Mouse (Mus musculus): ENCODE data around the gene Dpysl5. TPM values are rescaled to one million over a fixed set of nuclear protein-coding genes. Genes with fewer than 3 reads are reported as not detected.
A peak's percentile ranks its signal among the peaks of the same experiment; 100 is the strongest.

Dpysl5 gene
- total RNA-seq (2014; rRNA removed) = 274 and 315 TPM in 2 replicates
- 272 and 290 TPM in 2 replicates for polyA plus RNA-seq (2015; fragmentation: Nextera tagmentation; extraction: Ambion mirVana)

GRCm38 (mm10) chr5:30711147-30712001 lies at the start of gene Dpysl5:
Gene Dpysl5 (plus strand): TSS chr5:30711564.
- Histone ChIP-seq H3K4me3 (ENCODE audit: low read depth, low read length) (peak within 1 kb of the TSS; percentile 83), H3K27ac (ENCODE audit: low read depth, low read length) (peak within 1 kb of the TSS; percentile 97), H3K9ac (peak within 1 kb of the TSS; percentile 97), H3K4me1 (ENCODE audit: insufficient read depth) (no peaks in the 10 kb centered on the region), H3K9me3 (ENCODE audit: low read length) (no peaks in the 10 kb centered on the region), H3K36me3 (ENCODE audit: insufficient read depth) (no peaks in the 10 kb centered on the region), H3K27me3 (ENCODE audit: insufficient read depth, low read length) (no peaks in the 10 kb centered on the region), H3K4me2 (ENCODE audit: low read depth) (peak within 1 kb of the TSS; percentile 71)
- ATAC-seq (peak; percentile 91), DNase-seq (peak; percentile 96)
- TF ChIP-seq CTCF (IDR thresholded peaks at IDR 0.05; ENCODE audit: low read depth) = peak; percentile 29
- 1% methylated on average over 70 of the region's 71 CpGs for WGBS

- WGBS = 93% methylated on average over 9 of the region's 9 CpGs
- H3K9ac ChIP-seq = no peak overlapping the region
- H3K27me3 ChIP-seq (ENCODE audit: insufficient read depth, low read length) = no peaks in the 10 kb centered on the region
- no peak overlapping the region for H3K4me2 ChIP-seq (ENCODE audit: low read depth)
- no peak for TF ChIP-seq CTCF (IDR thresholded peaks at IDR 0.05; ENCODE audit: low read depth)
- no peak for ATAC-seq
- no peaks in the 10 kb centered on the region for H3K36me3 ChIP-seq (ENCODE audit: insufficient read depth)
- H3K4me3 ChIP-seq (ENCODE audit: low read depth, low read length) = no peak overlapping the region
- DNase-seq = no peak
- H3K9me3 ChIP-seq (ENCODE audit: low read length) = no peaks in the 10 kb centered on the region
- H3K27ac ChIP-seq (ENCODE audit: low read depth, low read length) = no peak overlapping the region
- H3K4me1 ChIP-seq (ENCODE audit: insufficient read depth) = 0 out of 2 replicates have a peak, but pooled peaks cover 5% of the 10 kb centered on the region
Observed at GRCm38 (mm10) chr5:30665360-30665759, 46.0 kb upstream of the Dpysl5 start.

GRCm38 (mm10) chr5:30665968-30666367 lies 45.4 kb upstream of the Dpysl5 start:
- WGBS = 59% methylated on average over 6 of the region's 6 CpGs
- DNase-seq (no peak), ATAC-seq (0 out of 2 replicates have a peak, but pooled peaks have one; percentile 2)
- H3K36me3 ChIP-seq (ENCODE audit: insufficient read depth) = no peaks in the 10 kb centered on the region
- H3K4me1 ChIP-seq (ENCODE audit: insufficient read depth) = 0 out of 2 replicates have a peak, but pooled peaks cover 5% of the 10 kb centered on the region
- TF ChIP-seq CTCF (IDR thresholded peaks at IDR 0.05; ENCODE audit: low read depth) = no peak
- H3K9ac ChIP-seq = peak overlapping the region; percentile 59
- no peaks in the 10 kb centered on the region for H3K27me3 ChIP-seq (ENCODE audit: insufficient read depth, low read length)
- H3K27ac ChIP-seq (ENCODE audit: low read depth, low read length) = peak overlapping the region; percentile 54; the same call in 1 of the 2 replicates
- H3K4me3 ChIP-seq (ENCODE audit: low read depth, low read length) = peak overlapping the region; percentile 64
- no peaks in the 10 kb centered on the region for H3K9me3 ChIP-seq (ENCODE audit: low read length)
- H3K4me2 ChIP-seq (ENCODE audit: low read depth) = peak overlapping the region; percentile 91

GRCm38 (mm10) chr5:30666391-30667195 lies 44.8 kb upstream of the Dpysl5 start, which contains the start of gene Cenpa:
Gene Cenpa (plus strand): TSS chr5:30666777.
- H3K27me3 ChIP-seq (ENCODE audit: insufficient read depth, low read length) = no peaks in the 10 kb centered on the region
- H3K27ac ChIP-seq (ENCODE audit: low read depth, low read length) = peak within 1 kb of the TSS; percentile 54; the same call in 1 of the 2 replicates
- WGBS = 3% methylated on average over 40 of the region's 40 CpGs
- peak within 1 kb of the TSS; percentile 64 for H3K4me3 ChIP-seq (ENCODE audit: low read depth, low read length)
- H3K4me1 ChIP-seq (ENCODE audit: insufficient read depth) = 0 out of 2 replicates have a peak, but pooled peaks cover 5% of the 10 kb centered on the region
- peak within 1 kb of the TSS; percentile 91 for H3K4me2 ChIP-seq (ENCODE audit: low read depth)
- TF ChIP-seq CTCF (IDR thresholded peaks at IDR 0.05; ENCODE audit: low read depth) = 0 out of 2 replicates have a peak, but pooled peaks have one; percentile 2
- no peaks in the 10 kb centered on the region for H3K9me3 ChIP-seq (ENCODE audit: low read length)
- peak within 1 kb of the TSS; percentile 59 for H3K9ac ChIP-seq
- H3K36me3 ChIP-seq (ENCODE audit: insufficient read depth) = no peaks in the 10 kb centered on the region
- DNase-seq (peak; percentile 93), ATAC-seq (peak; percentile 99)

GRCm38 (mm10) chr5:30667215-30667614 lies 44.1 kb upstream of the Dpysl5 start:
- Histone ChIP-seq H3K27me3 (ENCODE audit: insufficient read depth, low read length) (no peaks in the 10 kb centered on the region), H3K4me3 (ENCODE audit: low read depth, low read length) (peak overlapping the region; percentile 64), H3K27ac (ENCODE audit: low read depth, low read length) (no peak overlapping the region), H3K9me3 (ENCODE audit: low read length) (no peaks in the 10 kb centered on the region), H3K36me3 (ENCODE audit: insufficient read depth) (no peaks in the 10 kb centered on the region), H3K9ac (peak overlapping the region; percentile 54), H3K4me1 (ENCODE audit: insufficient read depth) (0 out of 2 replicates have a peak, but pooled peaks cover 5% of the 10 kb centered on the region), H3K4me2 (ENCODE audit: low read depth) (peak overlapping the region; percentile 91)
- under 1% methylated on average over 13 of the region's 13 CpGs for WGBS
- no peak for DNase-seq
- no peak for ATAC-seq
- no peak for TF ChIP-seq CTCF (IDR thresholded peaks at IDR 0.05; ENCODE audit: low read depth)

GRCm38 (mm10) chr5:30667686-30668085 lies 43.7 kb upstream of the Dpysl5 start:
- no peak overlapping the region for H3K27ac ChIP-seq (ENCODE audit: low read depth, low read length)
- WGBS = 6% methylated on average over 3 of the region's 3 CpGs
- no peaks in the 10 kb centered on the region for H3K9me3 ChIP-seq (ENCODE audit: low read length)
- H3K4me2 ChIP-seq (ENCODE audit: low read depth) = peak overlapping the region; percentile 91
- no peaks in the 10 kb centered on the region for H3K36me3 ChIP-seq (ENCODE audit: insufficient read depth)
- no peaks in the 10 kb centered on the region for H3K27me3 ChIP-seq (ENCODE audit: insufficient read depth, low read length)
- 0 out of 2 replicates have a peak, but pooled peaks cover 5% of the 10 kb centered on the region for H3K4me1 ChIP-seq (ENCODE audit: insufficient read depth)
- 0 out of 2 replicates have a peak overlapping the region, but pooled peaks have one; percentile 54 for H3K9ac ChIP-seq
- no peak for ATAC-seq
- DNase-seq = no peak
- H3K4me3 ChIP-seq (ENCODE audit: low read depth, low read length) = peak overlapping the region; percentile 64
- TF ChIP-seq CTCF (IDR thresholded peaks at IDR 0.05; ENCODE audit: low read depth) = no peak

Measured in forebrain, postnatal 0 days (tissue).